Mouse (Mus musculus) spleen, adult 2 months (tissue): Measurements from ENCODE around the gene Gas2l1. TPM values are rescaled to one million over a fixed set of nuclear protein-coding genes. Genes with fewer than 3 reads are reported as not detected.

Experiments
- DNase-seq, 2 experiments: peaks; one replicate each; pipeline versions ENCODE4 v3.0.0 to v3.0.0-alpha.2; 2012 to 2021; ENCODE audit warnings: low spot score in 2 of 2, low read depth in 1 of 2
- H3K27ac ChIP-seq: fragments of 200-500 bp; 2 replicates; pipeline ENCODE4 v1.5.1; 2012; ENCODE audit warnings: low read length, inconsistent platforms; ENCODE audit not compliant: insufficient read depth
- H3K27me3 ChIP-seq: fragments of 200-500 bp; 2 replicates; pipeline ENCODE4 v1.6.1; 2012; ENCODE audit warnings: mild to moderate bottlenecking, moderate library complexity, low read length, inconsistent platforms; ENCODE audit not compliant: control insufficient read depth, insufficient read depth
- H3K36me3 ChIP-seq: fragments of 200-500 bp; 2 replicates; pipeline ENCODE4 v1.6.1; 2012; ENCODE audit warnings: mild to moderate bottlenecking, low read length, inconsistent platforms; ENCODE audit not compliant: control insufficient read depth, insufficient read depth
- H3K4me1 ChIP-seq: fragments of 200-500 bp; 2 replicates; pipeline ENCODE4 v1.6.1; 2011; ENCODE audit warnings: inconsistent platforms; ENCODE audit not compliant: control insufficient read depth, insufficient read depth, insufficient read length
- H3K4me3 ChIP-seq: fragments of 200-500 bp; 2 replicates; pipeline ENCODE4 v1.5.1; 2011; ENCODE audit warnings: mild to moderate bottlenecking, inconsistent platforms; ENCODE audit not compliant: insufficient read depth, insufficient read length; ENCODE audit errors: extremely low read depth
- CTCF ChIP-seq: fragments of 200-500 bp; IDR thresholded peaks from 2 replicates; pipeline ENCODE4 v1.5.1; 2011; ENCODE audit warnings: mild to moderate bottlenecking, inconsistent platforms; ENCODE audit not compliant: insufficient read depth, insufficient read length, insufficient replicate concordance; ENCODE audit errors: extremely low read depth
- POLR2A ChIP-seq: fragments of 200-500 bp; IDR thresholded peaks from 2 replicates; pipeline ENCODE4 v1.6.1; 2011; ENCODE audit warnings: low read depth, low read length, inconsistent platforms
- WGBS: fragments of 180-500 bp; shearing (Covaris S2); methylation state at CpG from one replicate; pipeline ENCODE4 v1.1.7; 2018; 5-methylcytosine and 5-hydroxymethylcytosine counted together
- polyA plus RNA-seq: library from polyadenylated mRNA; depleted of rRNA; stranded (reverse); fragments of >200 nt; gene quantifications from 2 replicates; pipeline ENCODE4 v1.2.3, GENCODE M21; 2012; rRNA removed

Gene Gas2l1
- polyA plus RNA-seq, result 35.5 and 36.5 TPM in 2 replicates

DNA sequence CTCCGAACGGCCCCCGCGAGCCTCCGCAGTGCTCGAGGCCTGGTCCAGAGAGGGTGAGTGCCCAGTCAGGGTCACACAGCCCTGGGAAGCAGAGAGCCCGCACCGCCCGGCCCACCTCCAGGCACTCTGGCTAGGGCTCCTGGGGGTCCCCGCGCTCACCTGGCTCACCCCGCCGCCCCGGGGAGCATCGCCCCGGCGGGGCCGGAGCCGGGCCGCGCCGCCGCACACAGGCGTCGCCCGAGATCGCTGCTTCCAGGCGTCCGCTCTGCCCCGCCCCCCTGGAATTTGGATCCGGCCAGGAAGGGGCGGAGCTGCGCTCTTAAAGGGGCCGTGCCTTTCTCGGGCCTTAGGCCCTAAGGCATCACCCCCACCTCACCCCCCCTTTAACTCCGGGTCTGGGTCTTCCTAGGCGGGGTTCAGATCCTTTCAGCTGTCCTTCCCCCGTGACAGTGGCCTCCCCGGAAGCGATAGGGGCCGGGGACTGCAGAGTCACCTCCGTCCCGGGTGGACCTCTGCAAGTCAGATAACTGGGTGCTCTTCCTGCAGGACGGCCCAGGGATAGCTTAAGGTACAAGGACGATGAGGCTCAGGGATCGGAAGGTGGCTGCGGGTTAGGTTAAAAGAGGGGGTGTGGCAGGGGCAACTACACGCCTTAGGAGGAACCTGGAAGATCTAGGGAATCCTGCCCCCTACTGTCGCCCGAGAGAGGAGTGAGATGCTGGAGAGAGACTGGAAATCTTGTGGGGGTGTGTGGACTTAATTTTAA is at the start of gene Gas2l1:
Gas2l1 (minus strand) TSS at position 272 of the 766 bp plus-strand sequence.
- WGBS, result 2% methylated on average over 50 of the region's 50 CpGs
- Histone ChIP-seq H3K4me3 (peak within 1 kb of the TSS; percentile 55), H3K36me3 (peaks cover 12% of the 10 kb centered on the region), H3K27ac (no peak within 1 kb of the TSS; the same call in 1 of the 2 replicates), H3K4me1 (peaks cover 17% of the 10 kb centered on the region), H3K27me3 (peaks cover 22% of the 10 kb centered on the region)
- TF ChIP-seq CTCF, result peak; percentile 40; the same call in 1 of the 2 replicates
- TF ChIP-seq POLR2A, result no peak
- DNase-seq, result peak in 1 of 2 experiments; percentile 57

GRCm38 (mm10) chr11:5113645-5114044 is 48.5 kb upstream of the Gas2l1 start:
- Histone ChIP-seq H3K27ac (no peak overlapping the region), H3K36me3 (no peaks in the 10 kb centered on the region), H3K4me3 (no peak overlapping the region), H3K27me3 (no peaks in the 10 kb centered on the region), H3K4me1 (no peaks in the 10 kb centered on the region)
- 59% methylated on average over 7 of the region's 7 CpGs for WGBS
- DNase-seq, result no peak
- no peak for TF ChIP-seq CTCF
- no peak for TF ChIP-seq POLR2A

DNA sequence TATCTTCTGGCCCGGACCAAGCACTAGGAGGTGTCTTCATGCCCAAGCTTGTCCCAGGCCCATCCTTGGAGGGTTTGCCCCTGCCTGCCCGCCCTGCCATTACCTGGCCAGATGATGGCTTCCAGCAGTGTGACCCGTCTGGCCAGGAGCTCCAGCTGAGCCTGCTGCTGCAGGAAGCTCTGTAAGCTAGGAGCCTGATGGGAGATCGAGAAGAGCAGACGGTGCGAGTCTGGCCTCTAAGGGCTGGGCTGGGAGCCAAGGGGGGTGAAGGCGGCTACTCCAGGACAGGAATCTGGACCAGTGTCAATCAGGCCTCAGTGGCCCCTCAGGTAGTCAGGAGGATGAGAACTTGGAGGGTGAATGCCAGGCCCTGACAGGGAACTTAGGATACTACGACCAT is 44.3 kb upstream of the Gas2l1 start:
- peaks cover 2% of the 10 kb centered on the region; the same call in 1 of the 2 replicates for H3K36me3 ChIP-seq
- no peaks in the 10 kb centered on the region for H3K27me3 ChIP-seq
- no peak overlapping the region for H3K27ac ChIP-seq
- no peak overlapping the region for H3K4me3 ChIP-seq
- H3K4me1 ChIP-seq, result no peaks in the 10 kb centered on the region
- DNase-seq, result no peak
- TF ChIP-seq POLR2A (no peak), CTCF (no peak)
- WGBS, result 86% methylated on average over 8 of the region's 8 CpGs

GRCm38 (mm10) chr11:5103986-5104509 is 38.9 kb upstream of the Gas2l1 start:
- H3K36me3 ChIP-seq, result peaks cover 2% of the 10 kb centered on the region; the same call in 1 of the 2 replicates
- H3K27ac ChIP-seq, result no peak overlapping the region
- no peaks in the 10 kb centered on the region for H3K27me3 ChIP-seq
- no peak for DNase-seq
- H3K4me3 ChIP-seq, result no peak overlapping the region
- TF ChIP-seq CTCF (no peak), POLR2A (no peak)
- H3K4me1 ChIP-seq, result no peaks in the 10 kb centered on the region
- 95% methylated on average over 4 of the region's 4 CpGs for WGBS

DNA sequence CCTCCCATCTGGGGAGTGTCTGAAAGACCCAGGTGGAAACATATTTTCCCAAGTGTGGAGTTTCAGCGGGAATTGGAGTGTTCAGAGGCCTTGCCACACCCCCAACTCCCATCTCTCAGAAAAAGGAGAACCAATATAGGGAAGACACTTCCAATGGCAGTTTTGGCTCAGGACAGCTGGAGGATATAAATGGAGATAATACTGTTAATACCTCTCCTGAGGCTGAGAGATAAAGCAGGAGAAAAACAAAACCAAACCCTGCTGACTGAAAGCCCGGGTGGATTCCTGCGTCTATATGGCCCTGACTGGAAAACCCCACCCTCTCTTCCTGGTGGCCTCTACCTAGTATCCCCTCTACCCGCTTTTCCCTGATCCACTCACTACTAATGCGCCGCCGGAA is 37.3 kb upstream of the Gas2l1 start:
- no peak for DNase-seq
- Histone ChIP-seq H3K36me3 (peaks cover 2% of the 10 kb centered on the region; the same call in 1 of the 2 replicates), H3K4me3 (no peak overlapping the region), H3K4me1 (no peaks in the 10 kb centered on the region), H3K27me3 (no peaks in the 10 kb centered on the region), H3K27ac (no peak overlapping the region)
- 90% methylated on average over 7 of the region's 7 CpGs for WGBS
- TF ChIP-seq POLR2A, result no peak
- no peak for TF ChIP-seq CTCF

DNA sequence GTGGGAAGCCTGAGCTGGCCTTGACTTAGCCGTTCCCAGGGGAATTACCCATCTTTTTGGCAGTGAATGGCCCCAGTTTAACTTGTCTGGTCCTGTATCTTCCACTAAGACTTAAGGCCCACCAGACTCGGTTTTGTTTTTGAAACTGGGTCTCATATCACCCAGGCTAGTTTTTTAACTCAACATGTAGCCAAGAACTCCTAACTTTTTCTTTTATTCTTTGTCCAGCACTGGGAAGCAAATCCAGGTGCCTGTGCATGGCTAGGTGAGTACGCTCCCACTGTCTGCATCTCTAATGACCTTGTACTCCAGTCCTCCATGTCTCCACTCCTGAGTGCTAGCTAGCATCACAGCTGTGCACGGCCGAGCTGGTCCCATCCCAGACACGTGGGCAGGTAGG is 36.5 kb upstream of the Gas2l1 start:
- Histone ChIP-seq H3K27me3 (no peaks in the 10 kb centered on the region), H3K36me3 (peaks cover 2% of the 10 kb centered on the region; the same call in 1 of the 2 replicates), H3K4me1 (0 out of 2 replicates have a peak, but pooled peaks cover under 1% of the 10 kb centered on the region), H3K4me3 (no peak overlapping the region), H3K27ac (no peak overlapping the region)
- DNase-seq, result no peak
- TF ChIP-seq POLR2A, result no peak
- TF ChIP-seq CTCF, result no peak
- 86% methylated on average over 6 of the region's 6 CpGs for WGBS

GRCm38 (mm10) chr11:5100801-5101200 is 35.7 kb upstream of the Gas2l1 start:
- Histone ChIP-seq H3K4me1 (peaks cover 2% of the 10 kb centered on the region), H3K27me3 (no peaks in the 10 kb centered on the region), H3K27ac (no peak overlapping the region), H3K36me3 (no peaks in the 10 kb centered on the region; the same call in 1 of the 2 replicates), H3K4me3 (no peak overlapping the region)
- WGBS, result 83% methylated on average over 5 of the region's 5 CpGs
- DNase-seq, result no peak
- TF ChIP-seq CTCF, result no peak
- no peak for TF ChIP-seq POLR2A
